Mouse (Mus musculus) splenic B cell, adult 2 months (primary cell): ENCODE results near the gene Tmem30b.

Source experiments
- DNase-seq: peaks from one replicate; pipeline ENCODE4 v3.0.0-alpha.2; 2011; ENCODE audit warnings: low read depth, low spot score
- H3K27me3 ChIP-seq: 2 replicates; pipeline ENCODE4 v1.6.1; 2012; ENCODE audit warnings: mild to moderate bottlenecking, low read length, moderate library complexity, mixed read lengths; ENCODE audit not compliant: control insufficient read depth, poor library complexity, insufficient read depth, severe bottlenecking
- H3K36me3 ChIP-seq: 2 replicates; pipeline ENCODE4 v1.6.1; 2012; ENCODE audit warnings: mild to moderate bottlenecking, low read length, moderate library complexity, mixed read lengths; ENCODE audit not compliant: control insufficient read depth, poor library complexity, insufficient read depth, severe bottlenecking

Gene Tmem30b

DNA sequence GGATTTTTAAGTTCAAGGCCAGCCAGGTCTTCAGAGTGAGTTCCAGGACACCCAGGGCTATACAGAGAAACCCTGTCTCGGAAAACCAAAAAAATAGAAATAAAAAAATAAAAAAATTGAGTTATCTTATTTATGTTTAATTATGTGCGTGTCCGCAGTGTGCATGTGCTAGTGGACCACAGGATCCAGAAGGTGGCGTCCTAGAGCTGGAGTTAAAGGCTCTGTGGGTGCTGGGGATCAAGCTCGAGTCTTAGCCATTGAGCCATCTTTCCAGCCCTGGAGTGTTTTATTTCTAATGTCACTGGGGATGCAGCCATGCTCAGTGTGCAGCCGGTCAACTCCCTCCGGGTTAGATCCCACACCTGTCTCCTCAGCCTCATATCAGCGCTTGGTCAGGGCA lies 29.7 kb downstream of the Tmem30b start:
- no peaks in the 10 kb centered on the region for H3K36me3 ChIP-seq
- H3K27me3 ChIP-seq: no peaks in the 10 kb centered on the region
- no peak for DNase-seq

DNA sequence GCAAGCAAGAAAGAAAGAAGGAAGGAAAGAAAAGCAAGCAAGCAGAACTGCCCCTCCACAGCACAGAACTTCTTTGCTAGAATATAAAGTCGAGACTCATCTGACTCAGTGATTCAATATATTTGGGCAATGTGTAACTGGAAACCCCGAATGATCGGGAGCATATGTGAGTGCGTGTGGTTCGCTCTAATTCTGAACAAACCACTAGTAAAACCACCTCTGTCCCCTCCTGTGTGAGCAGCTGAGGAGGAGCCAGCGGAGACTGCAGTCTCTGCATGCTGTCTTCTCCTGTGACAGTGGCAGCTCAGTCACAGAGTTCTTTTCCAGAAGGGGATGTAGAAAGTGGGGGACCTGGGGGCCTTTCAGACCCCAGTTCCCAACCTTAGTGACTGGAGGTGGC lies 31.5 kb downstream of the Tmem30b start:
- Histone ChIP-seq H3K36me3 (no peaks in the 10 kb centered on the region), H3K27me3 (no peaks in the 10 kb centered on the region)
- DNase-seq: no peak

DNA sequence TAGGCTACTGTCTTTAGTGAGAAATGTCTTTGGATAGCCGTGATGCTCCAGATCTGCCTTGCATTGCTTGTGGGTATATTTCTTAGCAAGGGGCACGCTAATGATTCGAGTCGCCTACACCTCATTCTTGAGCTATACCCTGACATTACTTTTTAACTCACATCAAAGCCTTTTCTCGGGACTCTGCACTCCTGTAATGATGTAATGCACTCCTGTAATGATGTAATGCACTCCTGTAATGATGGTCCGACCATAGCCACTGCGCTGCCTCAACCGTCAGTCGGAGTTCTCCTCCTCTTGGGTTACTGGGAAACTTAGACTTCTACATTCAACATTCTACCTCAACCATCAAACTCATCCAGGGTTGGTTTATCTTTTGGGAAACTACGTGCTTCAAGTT lies 32.2 kb downstream of the Tmem30b start:
- no peaks in the 10 kb centered on the region for H3K36me3 ChIP-seq
- no peak for DNase-seq

DNA sequence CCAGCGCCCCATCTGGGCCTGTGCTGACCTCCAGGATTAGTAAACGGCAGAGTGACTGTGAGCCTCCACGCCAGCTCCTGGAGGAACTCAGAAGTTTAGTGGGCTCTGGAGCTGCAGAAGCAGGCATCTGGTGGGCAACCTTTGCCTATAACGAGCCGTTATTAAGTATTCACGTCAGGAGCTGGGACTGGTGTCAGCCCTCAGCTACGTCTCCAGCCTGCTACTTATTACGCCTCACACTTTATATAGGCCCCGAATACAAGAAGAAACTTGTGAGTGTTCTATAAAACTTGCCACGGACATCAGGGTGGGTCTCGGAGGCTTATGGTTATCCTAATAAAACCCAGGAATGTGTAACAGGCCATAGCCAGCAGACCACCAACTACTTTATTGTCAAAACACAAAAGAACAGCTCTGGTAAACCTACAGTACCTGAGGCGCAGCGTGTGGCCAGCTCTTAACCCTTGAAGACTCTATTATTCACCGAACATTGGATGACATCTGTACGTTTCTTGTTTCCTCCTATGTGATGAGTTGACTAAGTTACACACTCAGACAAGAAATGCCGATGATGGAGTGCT lies 34.6 kb downstream of the Tmem30b start:
- Histone ChIP-seq H3K27me3 (no peaks in the 10 kb centered on the region), H3K36me3 (no peaks in the 10 kb centered on the region)
- no peak for DNase-seq

More for the DNA sequence above, 32.2 kb downstream of the Tmem30b start:
- no peaks in the 10 kb centered on the region for H3K27me3 ChIP-seq

DNA sequence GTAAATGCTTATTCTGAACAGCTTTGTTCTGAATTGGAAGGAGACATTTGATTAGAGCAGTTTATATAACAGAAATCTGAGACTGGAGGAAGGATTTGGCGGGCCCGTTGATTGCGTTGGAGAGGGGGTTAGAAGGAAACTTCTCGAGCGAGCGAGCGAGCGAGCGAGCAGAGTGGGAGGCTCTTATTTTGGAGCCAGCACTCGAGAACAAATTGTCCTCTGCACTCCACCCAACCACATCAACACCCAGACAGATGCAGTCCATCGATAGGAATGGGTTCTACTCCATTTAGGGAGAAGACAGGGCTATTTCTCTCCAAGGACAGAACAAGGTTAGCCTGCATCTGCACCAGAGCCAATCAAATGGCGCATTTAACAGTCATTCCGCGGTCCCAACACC lies 39.1 kb downstream of the Tmem30b start:
- H3K36me3 ChIP-seq: no peaks in the 10 kb centered on the region
- H3K27me3 ChIP-seq: no peaks in the 10 kb centered on the region
- no peak for DNase-seq

DNA sequence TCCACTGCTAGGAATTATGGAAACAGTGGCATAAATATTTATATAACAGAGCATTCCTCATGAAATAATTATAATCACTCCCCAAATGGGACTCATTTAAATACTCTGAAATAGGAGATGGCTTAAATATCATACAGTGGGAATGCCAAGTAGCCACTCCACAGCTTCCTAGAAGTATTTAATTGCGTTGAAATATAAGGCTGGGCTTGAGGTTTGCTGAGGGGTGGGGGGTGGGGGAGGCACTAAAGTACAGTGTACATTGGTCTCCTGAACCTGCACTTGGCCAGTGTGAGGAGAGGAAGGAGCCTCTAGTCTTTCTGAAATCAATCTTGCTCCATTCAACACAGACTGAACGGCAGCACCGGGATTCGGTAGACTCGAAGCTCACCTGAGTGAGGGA lies 39.5 kb downstream of the Tmem30b start:
- H3K27me3 ChIP-seq: no peaks in the 10 kb centered on the region

DNA sequence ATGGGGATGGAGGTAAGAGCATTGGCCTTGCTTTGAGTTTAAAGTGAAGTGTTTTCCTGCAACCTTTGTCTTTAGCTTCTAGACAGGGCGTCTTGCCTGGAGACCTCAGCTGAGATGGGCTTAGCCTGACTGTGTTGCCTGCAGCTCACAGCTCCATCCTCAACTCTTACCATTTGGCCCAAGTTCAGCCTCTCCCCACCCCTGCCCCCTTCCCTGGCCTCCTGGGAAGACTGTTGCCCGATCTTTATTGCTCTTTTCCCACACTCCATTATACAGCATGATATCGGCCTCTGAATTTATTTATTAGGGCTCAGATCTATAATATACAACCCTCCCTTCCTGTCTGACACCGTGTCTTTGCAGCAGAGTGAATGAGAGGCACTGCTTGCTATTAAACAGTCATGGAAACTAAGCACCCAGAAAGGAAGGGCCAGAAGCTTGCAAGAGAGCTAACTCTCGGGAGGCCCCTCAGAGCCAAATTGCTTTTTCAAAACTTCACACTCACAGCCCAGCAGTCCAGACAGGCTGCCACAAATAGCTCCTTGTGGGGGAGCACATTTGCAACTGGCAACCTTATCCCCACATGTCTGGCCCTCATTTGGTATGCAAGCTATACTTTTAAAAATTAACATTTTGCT lies 45.4 kb downstream of the Tmem30b start:
- no peak for DNase-seq

More for the DNA sequence above, 39.5 kb downstream of the Tmem30b start:
- DNase-seq: no peak
- no peaks in the 10 kb centered on the region for H3K36me3 ChIP-seq

DNA sequence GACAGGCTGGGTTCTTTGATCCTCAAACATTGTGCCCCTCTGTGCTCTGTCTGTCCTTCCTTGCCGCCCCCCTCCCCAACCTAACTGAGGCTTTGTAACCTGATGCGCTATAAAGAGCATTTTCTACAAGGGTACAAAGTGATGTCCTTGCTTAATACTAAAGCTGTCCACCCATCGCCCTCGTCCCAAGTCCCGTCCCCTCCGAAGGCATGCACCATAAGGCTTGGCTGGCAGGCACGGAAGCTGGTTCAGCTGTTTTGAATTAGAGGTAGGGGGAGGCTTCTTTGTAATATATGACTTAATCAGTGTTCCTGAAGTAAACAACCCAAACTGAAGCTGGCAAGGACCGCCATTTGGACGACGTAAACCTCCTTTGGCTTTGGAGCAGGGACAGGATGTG lies 51.0 kb downstream of the Tmem30b start:
- no peaks in the 10 kb centered on the region for H3K27me3 ChIP-seq
- no peak for DNase-seq
- no peaks in the 10 kb centered on the region for H3K36me3 ChIP-seq

More for the DNA sequence above, 45.4 kb downstream of the Tmem30b start:
- H3K36me3 ChIP-seq: no peaks in the 10 kb centered on the region
- no peaks in the 10 kb centered on the region for H3K27me3 ChIP-seq

DNA sequence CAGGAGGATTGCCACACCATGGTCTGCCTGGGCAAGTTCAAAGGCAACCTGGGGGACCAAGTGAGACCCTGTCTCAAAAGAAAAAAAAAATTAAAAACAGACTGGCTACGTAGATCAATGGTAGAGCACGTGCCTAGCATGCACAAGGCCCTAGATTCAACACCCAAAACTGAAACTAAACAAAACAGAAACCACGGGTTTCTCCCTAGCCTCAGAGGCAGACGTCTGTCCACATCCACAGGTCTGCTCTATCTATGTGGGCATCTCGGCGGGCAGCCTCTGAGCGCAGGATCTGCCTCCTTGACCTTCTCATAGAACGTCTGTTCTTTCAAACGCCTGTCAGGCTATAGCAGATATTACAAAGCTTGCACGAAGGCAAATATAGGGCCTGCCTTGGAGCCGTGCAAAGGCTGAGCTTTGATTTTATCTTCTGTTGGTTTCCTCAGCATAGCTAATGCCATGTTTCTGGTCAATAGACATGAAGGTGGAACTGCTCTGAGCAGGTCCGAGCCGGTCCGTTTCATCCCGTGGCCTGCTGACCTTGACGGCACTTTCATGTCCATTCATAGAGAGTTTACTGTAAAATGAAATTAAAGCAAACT lies 52.2 kb downstream of the Tmem30b start:
- Histone ChIP-seq H3K27me3 (no peaks in the 10 kb centered on the region), H3K36me3 (no peaks in the 10 kb centered on the region)
- no peak for DNase-seq
